Mouse (Mus musculus): ENCODE data around the gene Adora3. TPM values are rescaled to one million over a fixed set of nuclear protein-coding genes. Genes with fewer than 3 reads are reported as not detected.

Gene Adora3
- total RNA-seq (2014; fragmentation: Nextera tagmentation): not detected in 2 replicates
- total RNA-seq (2017): not detected in 2 replicates

GRCm38 (mm10) chr3:105870558-105870957 is at the start of gene Adora3, which contains the start of gene Tmigd3:
Adora3 (plus strand) TSS chr3:105870858.
Tmigd3 (plus strand) TSS chr3:105870903.
- no peak for ATAC-seq (replicated peaks; ENCODE audit: low FRiP score, low TSS enrichment, poor library complexity, severe bottlenecking)

- no peak for ATAC-seq (replicated peaks; ENCODE audit: low FRiP score, low TSS enrichment, poor library complexity, severe bottlenecking)
Measured at GRCm38 (mm10) chr3:105821504-105821903, 49.2 kb upstream of the Adora3 start.

DNA sequence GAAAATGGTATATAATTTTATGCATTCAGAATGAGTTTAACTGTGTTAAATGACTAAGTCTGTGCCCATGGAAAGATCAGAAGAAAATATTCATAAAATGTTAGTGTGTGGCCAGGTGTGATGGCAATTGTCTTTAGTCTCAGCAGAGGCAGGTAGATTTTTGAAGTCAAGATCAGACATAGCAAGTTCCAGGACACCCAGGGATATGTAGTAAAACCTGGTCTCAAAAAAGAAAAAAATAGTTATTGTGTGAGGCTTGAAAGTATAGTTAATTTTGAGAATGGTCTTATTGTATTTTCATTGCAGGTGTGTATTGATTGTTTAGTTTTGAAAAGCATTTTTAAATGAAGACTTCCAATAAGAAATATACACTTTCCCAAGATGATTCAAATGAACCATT is 47.0 kb upstream of the Adora3 start:
- no peak for ATAC-seq (replicated peaks; ENCODE audit: low FRiP score, low TSS enrichment, poor library complexity, severe bottlenecking)

DNA sequence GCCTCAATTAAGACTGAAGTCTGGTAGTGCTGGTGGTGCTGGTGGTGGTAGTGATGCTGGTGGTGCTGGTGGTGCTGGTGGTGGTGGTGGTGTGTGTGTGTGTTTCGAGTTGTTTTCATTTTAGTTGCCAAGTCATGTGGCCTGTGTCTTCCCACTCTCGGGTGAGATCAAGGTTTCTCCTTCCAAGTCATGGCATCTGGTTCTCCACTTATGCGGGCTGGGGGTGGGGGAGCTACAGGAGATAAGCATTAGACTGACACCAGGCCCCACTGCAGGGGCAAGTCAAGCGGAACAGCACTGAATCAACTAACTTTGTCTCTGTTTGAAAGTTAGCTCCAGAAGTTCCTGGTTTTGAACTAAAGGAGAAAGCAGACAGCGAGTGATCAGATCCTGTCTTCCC is 46.6 kb upstream of the Adora3 start:
- peak; percentile 50; the same call in 1 of the 2 replicates for ATAC-seq (replicated peaks; ENCODE audit: low FRiP score, low TSS enrichment, poor library complexity, severe bottlenecking)

GRCm38 (mm10) chr3:105824704-105825103 is 46.0 kb upstream of the Adora3 start:
- no peak for ATAC-seq (replicated peaks; ENCODE audit: low FRiP score, low TSS enrichment, poor library complexity, severe bottlenecking)

GRCm38 (mm10) chr3:105825501-105826161 is 45.0 kb upstream of the Adora3 start:
- 0 out of 2 replicates have a peak, but pooled peaks have one; percentile 20 for ATAC-seq (replicated peaks; ENCODE audit: low FRiP score, low TSS enrichment, poor library complexity, severe bottlenecking)

GRCm38 (mm10) chr3:105831584-105831983 is 39.1 kb upstream of the Adora3 start:
- ATAC-seq (replicated peaks; ENCODE audit: low FRiP score, low TSS enrichment, poor library complexity, severe bottlenecking): no peak

GRCm38 (mm10) chr3:105835875-105836274 is 34.8 kb upstream of the Adora3 start:
- ATAC-seq (replicated peaks; ENCODE audit: low FRiP score, low TSS enrichment, poor library complexity, severe bottlenecking): peak; percentile 42; the same call in 1 of the 2 replicates

DNA sequence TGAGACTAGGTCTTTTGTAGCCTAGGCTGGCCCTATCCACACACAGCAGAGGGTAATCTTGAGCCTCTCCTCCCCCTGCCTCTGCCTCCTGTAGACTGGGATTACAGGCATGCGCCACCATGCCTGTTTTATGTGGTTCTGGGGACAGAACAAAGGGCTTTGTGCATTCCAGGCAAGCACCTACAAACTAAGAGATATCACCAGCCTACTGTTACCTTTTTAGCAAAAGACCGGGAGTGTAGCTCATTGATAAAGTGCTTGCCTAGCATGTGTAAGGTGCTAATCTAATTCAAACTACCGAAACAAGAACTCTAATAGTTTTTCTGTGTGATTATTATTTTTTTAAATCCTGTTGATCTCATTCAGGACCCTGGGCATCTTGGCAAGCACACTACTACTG is 33.8 kb upstream of the Adora3 start:
- ATAC-seq (replicated peaks; ENCODE audit: low FRiP score, low TSS enrichment, poor library complexity, severe bottlenecking): peak; percentile 81

GRCm38 (mm10) chr3:105838655-105839054 is 32.0 kb upstream of the Adora3 start:
- no peak for ATAC-seq (replicated peaks; ENCODE audit: low FRiP score, low TSS enrichment, poor library complexity, severe bottlenecking)

GRCm38 (mm10) chr3:105839836-105840235 is 30.8 kb upstream of the Adora3 start:
- no peak for ATAC-seq (replicated peaks; ENCODE audit: low FRiP score, low TSS enrichment, poor library complexity, severe bottlenecking)

DNA sequence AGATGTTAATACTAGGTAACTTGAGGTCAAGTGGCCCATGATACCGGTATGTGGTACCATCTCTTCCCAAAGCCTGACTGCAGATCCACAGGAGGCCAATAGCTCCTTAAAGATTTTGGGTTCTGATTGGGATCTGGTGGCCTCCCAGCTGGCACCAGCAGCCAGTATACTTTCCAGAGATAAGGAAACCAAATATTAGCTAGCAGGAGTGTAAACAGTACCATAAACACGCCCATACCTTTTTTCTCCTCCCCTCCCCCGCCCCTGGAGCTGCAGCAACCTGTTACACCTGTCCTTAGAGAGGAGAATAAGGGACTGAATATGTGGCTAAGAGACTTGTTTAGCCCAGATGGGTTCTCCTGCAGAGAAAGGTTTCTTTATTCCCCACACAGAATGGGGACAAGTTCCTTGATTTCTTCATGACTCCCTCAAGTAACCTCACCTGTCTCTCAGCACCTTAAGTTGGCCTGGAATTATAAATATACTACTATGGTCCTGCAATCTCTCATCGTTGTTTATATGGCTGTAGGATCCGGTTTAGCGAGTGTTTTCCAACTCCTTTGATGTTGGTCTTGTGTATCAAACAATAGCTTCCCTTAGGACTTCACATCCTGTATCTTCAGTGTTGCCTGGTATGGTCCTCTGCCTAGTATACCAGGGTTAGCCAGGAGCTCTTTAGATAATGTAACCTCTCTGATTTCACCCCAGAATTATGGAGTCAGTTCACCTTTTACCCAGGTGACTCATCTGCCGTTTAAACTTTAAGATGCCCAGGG is 24.2 kb upstream of the Adora3 start:
- ATAC-seq (replicated peaks; ENCODE audit: low FRiP score, low TSS enrichment, poor library complexity, severe bottlenecking): 0 out of 2 replicates have a peak, but pooled peaks have one; percentile 33

GRCm38 (mm10) chr3:105853781-105854180 is 16.9 kb upstream of the Adora3 start:
- no peak for ATAC-seq (replicated peaks; ENCODE audit: low FRiP score, low TSS enrichment, poor library complexity, severe bottlenecking)

GRCm38 (mm10) chr3:105854786-105855185 is 15.9 kb upstream of the Adora3 start:
- no peak for ATAC-seq (replicated peaks; ENCODE audit: low FRiP score, low TSS enrichment, poor library complexity, severe bottlenecking)

DNA sequence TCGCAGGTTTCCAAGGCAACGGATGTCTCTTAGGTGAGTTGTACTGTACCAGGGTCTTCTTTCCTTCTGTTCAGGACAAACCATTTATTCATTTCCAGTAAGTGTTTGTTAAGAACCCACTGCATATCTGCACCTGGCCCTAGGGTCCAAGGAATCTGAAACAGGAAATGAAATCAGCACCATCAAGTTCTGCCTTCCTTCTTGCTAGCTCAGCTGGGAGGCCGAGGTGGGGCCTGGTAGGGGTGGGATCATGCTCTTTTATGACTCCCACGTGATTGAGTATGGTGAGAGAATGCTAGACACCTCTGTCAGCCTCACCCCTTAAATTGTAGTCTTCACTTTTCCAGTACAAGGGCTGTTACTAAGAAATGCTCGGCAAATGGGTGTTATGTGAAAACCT is 13.1 kb upstream of the Adora3 start:
- no peak for ATAC-seq (replicated peaks; ENCODE audit: low FRiP score, low TSS enrichment, poor library complexity, severe bottlenecking)

DNA sequence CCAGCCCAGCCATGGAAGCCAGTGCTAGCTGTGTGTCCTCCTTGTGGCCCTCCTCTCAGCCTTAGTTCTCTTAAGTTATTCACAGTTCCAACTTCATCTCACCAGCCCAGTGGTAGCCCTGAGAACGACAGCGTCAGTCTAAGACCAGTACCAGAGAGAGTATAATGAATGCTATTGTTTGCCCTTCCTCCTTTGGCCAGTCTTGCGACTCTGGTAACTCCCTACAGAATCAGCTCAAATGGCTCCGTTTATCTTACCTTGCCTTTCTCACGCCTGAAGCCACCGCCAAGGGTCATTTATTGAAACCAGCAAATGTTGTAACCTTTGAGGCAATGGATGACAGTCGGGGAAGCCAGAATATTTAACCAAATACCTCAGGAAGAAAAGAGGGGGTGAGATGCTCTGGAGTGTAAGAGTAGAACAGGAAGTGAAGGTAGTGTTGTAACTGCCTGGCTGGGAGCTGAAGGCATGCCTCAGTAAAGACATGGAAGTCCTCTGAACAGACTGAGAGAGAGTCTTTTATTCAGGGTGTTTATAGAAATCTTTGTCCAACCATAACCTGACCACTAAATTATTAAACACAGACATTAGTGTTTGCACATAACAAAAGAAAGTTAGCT is 8.8 kb upstream of the Adora3 start:
- ATAC-seq (replicated peaks; ENCODE audit: low FRiP score, low TSS enrichment, poor library complexity, severe bottlenecking): no peak

GRCm38 (mm10) chr3:105864123-105864522 is 6.5 kb upstream of the Adora3 start:
- ATAC-seq (replicated peaks; ENCODE audit: low FRiP score, low TSS enrichment, poor library complexity, severe bottlenecking): no peak

- peak; percentile 46; the same call in 1 of the 2 replicates for ATAC-seq (replicated peaks; ENCODE audit: low FRiP score, low TSS enrichment, poor library complexity, severe bottlenecking)
Measured at GRCm38 (mm10) chr3:105865122-105865521, 5.5 kb upstream of the Adora3 start.

DNA sequence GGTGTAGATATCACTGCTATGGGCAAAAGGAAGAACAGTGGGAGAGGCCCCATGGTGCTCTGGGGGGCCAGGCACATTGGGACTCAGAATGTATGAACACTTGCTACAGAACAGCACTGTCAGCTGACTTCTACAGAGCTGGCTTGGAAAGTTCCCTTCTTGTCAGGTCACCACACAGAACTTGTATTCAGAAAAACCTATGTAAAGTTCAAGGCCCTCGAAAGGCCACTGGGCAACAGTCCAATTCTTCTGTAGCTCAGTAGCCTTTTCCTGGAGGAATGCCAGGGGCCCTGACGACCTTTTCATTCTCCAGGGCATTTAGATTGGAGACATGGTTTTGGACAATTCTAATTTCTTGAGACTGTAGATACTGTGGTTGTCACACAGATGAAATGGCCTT is 2.5 kb upstream of the Adora3 start:
- ATAC-seq (replicated peaks; ENCODE audit: low FRiP score, low TSS enrichment, poor library complexity, severe bottlenecking): no peak

DNA sequence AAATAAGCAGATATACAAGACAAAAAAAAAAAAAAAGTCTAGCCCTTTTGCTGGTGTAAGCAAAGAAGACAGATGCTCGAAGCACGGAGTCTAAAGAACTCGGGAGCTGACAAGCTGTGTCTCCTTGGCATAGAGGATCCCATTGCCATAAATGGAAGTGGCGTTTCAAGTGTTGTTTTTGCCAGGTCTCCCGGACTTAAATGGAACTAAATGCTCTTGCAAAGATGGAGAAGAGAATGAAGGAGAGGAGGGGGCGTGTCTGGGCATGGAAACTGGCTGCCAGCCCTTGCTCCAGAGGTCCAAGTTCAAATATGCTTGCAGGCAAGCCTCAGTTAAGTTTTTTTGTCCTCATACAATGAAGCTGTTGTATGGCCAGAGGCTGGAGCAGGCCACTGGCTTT is 1.4 kb downstream of the Adora3 start:
- no peak for ATAC-seq (replicated peaks; ENCODE audit: low FRiP score, low TSS enrichment, poor library complexity, severe bottlenecking)
